Mouse (Mus musculus) brain, embryonic 14.5 days (tissue): ENCODE measurements at regions not wholly inside any gene's neighbourhood (a gene's known extent, or its start where the extent isn't known, plus 50 kb on each side); places are given as distances from the start of the nearest gene placed in this dataset.

Experiments used
- DNase-seq: peaks from one replicate; pipeline ENCODE4 v3.0.0-alpha.2; 2011; ENCODE audit warnings: low read depth
- CTCF ChIP-seq: fragments of 200-500 bp; IDR thresholded peaks from 2 replicates; pipeline ENCODE4 v1.5.1; 2012; ENCODE audit warnings: inconsistent platforms, mild to moderate bottlenecking, moderate library complexity, borderline replicate concordance; ENCODE audit not compliant: insufficient read depth, insufficient read length; ENCODE audit errors: extremely low read depth
- POLR2A ChIP-seq: fragments of 200-500 bp; IDR thresholded peaks from 2 replicates; pipeline ENCODE4 v1.6.1; 2012; ENCODE audit warnings: mild to moderate bottlenecking, inconsistent platforms, borderline replicate concordance; ENCODE audit not compliant: poor library complexity, insufficient read depth, insufficient read length, severe bottlenecking; ENCODE audit errors: extremely low read depth

GRCm38 (mm10) chr3:128081430-128081829 is 185.3 kb upstream of the Fam241a start:
- no peak for DNase-seq

GRCm38 (mm10) chr3:128067861-128068260 is 171.7 kb upstream of the Fam241a start:
- no peak for DNase-seq
- no peak for TF ChIP-seq CTCF
- TF ChIP-seq POLR2A = no peak

More at GRCm38 (mm10) chr3:128081430-128081829, 185.3 kb upstream of the Fam241a start:
- TF ChIP-seq POLR2A (no peak), CTCF (no peak)

- TF ChIP-seq POLR2A (no peak), CTCF (no peak)
- DNase-seq = no peak
Observed at GRCm38 (mm10) chr3:128054031-128054430, 157.9 kb upstream of the Fam241a start.

GRCm38 (mm10) chr3:128043709-128044108 is 147.6 kb upstream of the Fam241a start:
- TF ChIP-seq CTCF (no peak), POLR2A (no peak)
- DNase-seq = no peak

- DNase-seq = peak; percentile 61
- no peak for TF ChIP-seq CTCF
- no peak for TF ChIP-seq POLR2A
Observed at GRCm38 (mm10) chr3:128040407-128041115, 144.4 kb upstream of the Fam241a start.

- no peak for TF ChIP-seq POLR2A
- no peak for DNase-seq
Observed at GRCm38 (mm10) chr3:128039185-128039584, 143.1 kb upstream of the Fam241a start.

- peak; percentile 53 for DNase-seq
- TF ChIP-seq POLR2A (no peak), CTCF (no peak)
Observed at GRCm38 (mm10) chr3:128036538-128036937, 140.4 kb upstream of the Fam241a start.

GRCm38 (mm10) chr3:128030352-128030751 is 134.2 kb upstream of the Fam241a start:
- TF ChIP-seq CTCF (no peak), POLR2A (no peak)
- no peak for DNase-seq

- no peak for TF ChIP-seq CTCF
- TF ChIP-seq POLR2A = no peak
- no peak for DNase-seq
Observed at GRCm38 (mm10) chr3:128029565-128029915, 133.4 kb upstream of the Fam241a start.

GRCm38 (mm10) chr3:128028856-128029564 is 132.9 kb upstream of the Fam241a start:
- no peak for TF ChIP-seq POLR2A
- no peak for TF ChIP-seq CTCF
- peak; percentile 67 for DNase-seq

- no peak for TF ChIP-seq CTCF
- no peak for TF ChIP-seq POLR2A
- no peak for DNase-seq
Observed at GRCm38 (mm10) chr3:128024856-128025255, 128.7 kb upstream of the Fam241a start.

- DNase-seq = no peak
- TF ChIP-seq POLR2A (no peak), CTCF (no peak)
Observed at GRCm38 (mm10) chr3:128014909-128015308, 118.8 kb upstream of the Fam241a start.
